Mouse (Mus musculus) kidney, postnatal 0 days (tissue): ENCODE measurements around the gene Pigt. TPM values are rescaled to one million over a fixed set of nuclear protein-coding genes. Genes with fewer than 3 reads are reported as not detected.

Experiments
- ATAC-seq: fragments of 200-750 bp; cut with Nextera tagmentation; replicated peaks from 2 replicates; pipeline ENCODE4 v1.8.0; 2017; ENCODE audit warnings: low read depth, moderate number of reproducible peaks, moderate TSS enrichment, moderate library complexity; ENCODE audit not compliant: low FRiP score
- DNase-seq: peaks from one replicate; pipeline ENCODE4 v3.0.0-alpha.2; 2016; ENCODE audit warnings: low spot score
- H3K27ac ChIP-seq: fragments of 300-500 bp; sonication (generic); 2 replicates; pipeline ENCODE4 v1.5.1; 2014; ENCODE audit warnings: mild to moderate bottlenecking
- H3K27me3 ChIP-seq: fragments of 300-500 bp; sonication (generic); 2 replicates; pipeline ENCODE4 v1.6.1; 2014; ENCODE audit warnings: low read length, mixed read lengths; ENCODE audit not compliant: insufficient read depth
- H3K36me3 ChIP-seq: fragments of 300-500 bp; sonication (generic); 2 replicates; pipeline ENCODE4 v1.6.1; 2014; ENCODE audit warnings: low read length, mixed read lengths; ENCODE audit not compliant: insufficient read depth
- H3K4me1 ChIP-seq: fragments of 300-500 bp; sonication (generic); replicated peaks from 2 replicates; pipeline ENCODE4 v1.6.1; 2014; ENCODE audit warnings: antibody characterized with exemption, low read length, mixed read lengths; ENCODE audit not compliant: insufficient read depth
- H3K4me2 ChIP-seq: fragments of 300-500 bp; sonication (generic); 2 replicates; pipeline ENCODE4 v1.6.1; 2014; ENCODE audit warnings: mild to moderate bottlenecking, low read length, moderate library complexity, mixed read lengths
- H3K4me3 ChIP-seq: fragments of 300-500 bp; sonication (generic); replicated peaks from 2 replicates; pipeline ENCODE4 v1.5.1; 2014; ENCODE audit warnings: low read depth, low read length
- H3K9ac ChIP-seq: fragments of 300-500 bp; sonication (generic); 2 replicates; pipeline ENCODE4 v1.6.1; 2014; ENCODE audit warnings: low read depth, low read length
- H3K9me3 ChIP-seq: fragments of 300-500 bp; sonication (generic); replicated peaks from 2 replicates; pipeline ENCODE4 v1.6.1; 2016; ENCODE audit warnings: low read length, inconsistent platforms, mixed read lengths
- CTCF ChIP-seq: IDR thresholded peaks from 2 replicates; pipeline ENCODE4 v1.5.1; 2016; ENCODE audit warnings: antibody characterized with exemption, low read depth, mild to moderate bottlenecking, moderate library complexity
- WGBS: fragments of 180-500 bp; shearing (Covaris S2); extraction: QIAGEN DNeasy Blood & Tissue Kit; methylation state at CpG from one replicate; pipeline ENCODE4 v1.1.7; 2014; 5-methylcytosine and 5-hydroxymethylcytosine counted together
- polyA plus RNA-seq: library from polyadenylated mRNA; unstranded; fragments of >200 nt; fragmentation: Nextera tagmentation; extraction: Ambion mirVana; gene quantifications from 2 replicates; pipeline ENCODE4 v1.2.1, GENCODE M21; 2015

The Pigt gene
- polyA plus RNA-seq, 1 experiment from 2014 or later = 86.3 TPM

DNA sequence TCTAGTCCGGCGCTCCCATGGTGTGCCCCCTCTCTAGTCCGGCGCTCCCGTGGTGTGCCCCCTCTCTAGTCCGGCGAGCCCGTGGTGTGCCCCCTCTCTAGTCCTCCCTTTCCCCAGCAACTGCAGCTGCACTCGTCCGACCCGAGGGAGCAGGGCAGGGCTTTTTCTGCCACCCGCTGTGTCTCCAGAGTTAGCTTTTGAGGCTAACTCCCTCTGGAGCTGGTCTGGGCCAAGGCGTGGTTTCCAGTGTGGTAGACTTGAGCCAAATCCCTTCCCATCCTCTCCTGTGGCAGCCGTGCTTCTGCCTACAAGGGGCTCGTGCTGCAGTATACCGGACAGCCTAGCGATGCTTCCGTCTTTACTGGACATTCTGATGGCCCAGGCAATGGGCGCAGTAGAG, 10.5 kb downstream of the Pigt start:
- no peak overlapping the region for H3K9ac ChIP-seq
- H3K4me2 ChIP-seq = no peak overlapping the region
- ATAC-seq (no peak), DNase-seq (no peak)
- H3K36me3 ChIP-seq = peaks cover 26% of the 10 kb centered on the region
- H3K4me1 ChIP-seq = no peaks in the 10 kb centered on the region
- H3K9me3 ChIP-seq = no peaks in the 10 kb centered on the region
- 93% methylated on average over 19 of the region's 19 CpGs for WGBS
- no peaks in the 10 kb centered on the region for H3K27me3 ChIP-seq
- H3K27ac ChIP-seq = no peak overlapping the region
- TF ChIP-seq CTCF = no peak
- no peak overlapping the region for H3K4me3 ChIP-seq

DNA sequence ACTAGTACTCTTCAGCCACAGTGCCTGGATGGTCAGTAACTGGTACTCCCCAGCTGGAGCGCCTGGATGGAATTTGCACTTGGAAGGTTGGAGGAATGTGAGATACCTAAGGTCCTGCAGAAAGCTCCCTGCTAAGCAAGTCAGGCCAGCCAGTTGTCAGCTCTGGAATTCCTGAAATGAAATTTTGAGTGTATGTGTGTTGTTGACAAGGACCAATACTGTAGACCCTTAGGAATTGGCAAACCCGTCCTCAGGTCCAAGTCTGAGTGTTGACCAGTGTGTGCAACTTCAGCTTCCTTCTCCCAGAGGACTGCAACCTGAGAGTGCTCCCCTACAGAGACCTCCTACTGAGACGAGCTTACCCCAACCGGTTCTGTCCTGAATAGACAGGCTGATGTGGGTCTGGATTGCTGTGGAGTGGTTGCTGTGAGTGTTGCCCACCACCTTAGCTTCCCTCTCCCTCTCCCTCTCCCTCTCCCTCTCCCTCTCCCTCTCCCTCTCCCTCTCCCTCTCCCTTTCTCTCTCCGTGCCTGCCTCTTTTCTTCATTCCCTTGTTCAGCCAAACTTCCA, 13.4 kb downstream of the Pigt start:
- Histone ChIP-seq H3K9ac (no peak overlapping the region), H3K4me3 (no peak overlapping the region), H3K4me2 (no peak overlapping the region), H3K27ac (peak overlapping the region; percentile 51; the same call in 1 of the 2 replicates), H3K4me1 (no peaks in the 10 kb centered on the region), H3K27me3 (no peaks in the 10 kb centered on the region), H3K36me3 (0 out of 2 replicates have a peak, but pooled peaks cover 4% of the 10 kb centered on the region), H3K9me3 (no peaks in the 10 kb centered on the region)
- TF ChIP-seq CTCF = no peak
- DNase-seq = no peak
- WGBS = 46% methylated on average over 5 of the region's 5 CpGs
- ATAC-seq = no peak; the same call in 1 of the 2 replicates

DNA sequence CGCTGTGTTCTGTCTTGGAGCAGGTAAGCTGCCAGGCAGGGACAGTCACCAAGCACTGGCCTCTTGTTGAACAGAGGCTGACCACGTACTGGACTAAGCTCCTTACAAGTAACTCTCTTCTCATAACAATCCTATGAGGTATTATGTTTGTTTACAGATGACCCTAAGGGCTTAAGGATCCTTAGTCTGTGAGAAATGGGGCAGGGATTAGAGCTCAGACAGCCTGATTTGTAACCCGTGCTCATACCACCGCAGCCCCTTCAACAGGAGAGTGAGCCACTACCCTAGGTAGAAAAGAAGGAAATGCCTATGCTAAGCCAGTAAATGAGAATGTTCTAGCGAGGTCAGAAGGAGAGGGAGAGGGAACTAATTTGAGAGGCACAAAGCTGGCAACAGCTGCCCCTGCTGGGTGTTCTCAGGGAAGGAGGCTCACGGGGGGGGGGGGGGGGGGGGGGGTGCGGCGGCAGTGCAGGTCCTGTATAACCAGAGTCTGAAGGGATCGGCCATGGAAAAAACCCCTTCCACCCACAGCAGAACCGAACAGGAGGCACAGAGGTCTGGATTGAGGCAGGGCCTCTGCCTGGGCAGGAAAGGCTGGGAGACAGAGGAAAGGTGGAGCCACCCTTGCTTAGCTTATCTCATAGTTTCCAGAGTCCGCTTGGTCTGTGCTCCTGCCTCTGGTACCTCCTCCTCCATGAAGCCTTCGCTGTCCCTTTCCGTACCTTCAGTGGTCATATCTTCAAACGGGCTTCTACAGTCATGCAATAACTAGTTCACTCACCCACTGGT, 15.0 kb downstream of the Pigt start:
- DNase-seq (no peak), ATAC-seq (no peak)
- Histone ChIP-seq H3K4me2 (no peak overlapping the region), H3K9me3 (no peaks in the 10 kb centered on the region), H3K36me3 (no peaks in the 10 kb centered on the region), H3K27ac (0 out of 2 replicates have a peak overlapping the region, but pooled peaks have one; percentile 37), H3K9ac (no peak overlapping the region), H3K27me3 (no peaks in the 10 kb centered on the region), H3K4me1 (no peaks in the 10 kb centered on the region), H3K4me3 (no peak overlapping the region)
- 60% methylated on average over 11 of the region's 14 CpGs for WGBS
- TF ChIP-seq CTCF = no peak

DNA sequence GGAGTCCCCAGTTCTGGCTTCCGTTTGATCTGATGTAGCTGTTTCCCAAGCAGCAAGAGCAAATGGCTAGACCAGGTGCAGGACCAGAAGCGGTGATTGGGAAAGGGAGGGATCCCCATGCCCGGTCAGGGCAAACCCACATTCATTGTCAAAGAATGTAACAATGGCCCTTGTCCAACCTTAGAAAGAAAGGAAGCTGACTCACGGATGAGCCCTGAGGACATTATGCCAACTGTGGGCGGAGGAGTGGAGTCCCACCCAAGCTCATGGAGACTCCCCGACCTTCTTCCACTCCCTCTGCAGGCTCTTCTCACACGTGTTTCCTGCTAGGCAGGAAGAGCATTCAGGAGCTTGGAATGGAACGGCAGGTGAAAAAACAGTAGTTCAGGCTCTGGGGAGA, 16.1 kb downstream of the Pigt start:
- H3K4me3 ChIP-seq = no peak overlapping the region
- H3K9ac ChIP-seq = no peak overlapping the region
- H3K9me3 ChIP-seq = no peaks in the 10 kb centered on the region
- H3K36me3 ChIP-seq = no peaks in the 10 kb centered on the region
- H3K4me1 ChIP-seq = no peaks in the 10 kb centered on the region
- no peak overlapping the region for H3K27ac ChIP-seq
- no peak overlapping the region for H3K4me2 ChIP-seq
- H3K27me3 ChIP-seq = no peaks in the 10 kb centered on the region
- DNase-seq (peak; percentile 42), ATAC-seq (no peak)
- TF ChIP-seq CTCF = no peak
- 58% methylated on average over 8 of the region's 8 CpGs for WGBS

DNA sequence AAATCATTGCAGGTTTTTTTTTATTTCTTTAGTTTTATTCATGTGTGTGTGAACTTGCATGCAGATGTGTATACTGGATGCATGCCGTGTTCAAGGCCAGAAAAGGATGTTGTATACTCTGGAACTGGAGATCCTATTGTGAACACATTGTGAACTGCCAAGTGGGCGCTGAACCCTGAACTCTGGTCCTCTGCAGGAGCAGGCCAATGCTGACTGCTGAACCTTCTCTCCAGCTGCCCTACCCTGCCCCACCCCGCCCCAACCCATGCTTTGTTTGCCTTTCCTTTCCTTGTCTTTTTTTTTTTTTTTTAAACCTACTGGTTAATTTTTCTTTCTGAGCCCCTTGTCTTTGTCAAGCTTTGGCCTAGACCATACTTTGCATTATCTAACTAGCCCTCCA, 17.6 kb downstream of the Pigt start:
- DNase-seq = no peak
- H3K4me1 ChIP-seq = no peaks in the 10 kb centered on the region
- H3K9me3 ChIP-seq = no peaks in the 10 kb centered on the region
- WGBS = 83% methylated on average over 3 of the region's 3 CpGs
- ATAC-seq = no peak
- no peaks in the 10 kb centered on the region for H3K27me3 ChIP-seq
- no peaks in the 10 kb centered on the region for H3K36me3 ChIP-seq
- no peak overlapping the region for H3K4me3 ChIP-seq
- no peak overlapping the region for H3K4me2 ChIP-seq
- H3K27ac ChIP-seq = no peak overlapping the region
- no peak overlapping the region for H3K9ac ChIP-seq
- no peak for TF ChIP-seq CTCF

DNA sequence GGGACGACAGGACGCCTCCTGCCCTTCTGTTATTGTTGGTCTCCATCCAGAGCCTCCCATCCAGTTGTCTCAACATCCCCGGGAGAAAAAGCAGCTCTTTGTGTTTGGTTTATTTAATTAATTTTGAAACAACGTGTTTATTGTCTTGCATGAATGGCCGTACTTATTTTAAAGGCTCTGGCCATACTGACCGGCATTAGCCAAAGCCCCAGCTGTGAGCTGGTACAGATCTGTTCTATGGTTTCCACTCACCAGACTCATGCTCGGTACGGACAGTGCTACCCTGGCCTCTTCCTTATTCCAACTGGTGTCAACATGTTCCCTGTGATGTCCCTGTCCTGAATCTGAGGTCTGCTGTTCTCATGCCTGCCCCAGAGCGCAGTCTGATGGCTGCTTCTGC, 18.6 kb downstream of the Pigt start:
- no peak overlapping the region for H3K4me3 ChIP-seq
- DNase-seq (no peak), ATAC-seq (no peak)
- no peaks in the 10 kb centered on the region for H3K36me3 ChIP-seq
- no peak for TF ChIP-seq CTCF
- H3K9ac ChIP-seq = no peak overlapping the region
- 60% methylated on average over 9 of the region's 9 CpGs for WGBS
- H3K4me2 ChIP-seq = no peak overlapping the region
- no peaks in the 10 kb centered on the region for H3K27me3 ChIP-seq
- H3K9me3 ChIP-seq = no peaks in the 10 kb centered on the region
- H3K4me1 ChIP-seq = no peaks in the 10 kb centered on the region
- no peak overlapping the region for H3K27ac ChIP-seq
